Mouse (Mus musculus) MEL (cell line): Measurements from ENCODE around the gene Ctc1. TPM values are rescaled to one million over a fixed set of nuclear protein-coding genes. Genes with fewer than 3 reads are reported as not detected.
A peak's percentile ranks its signal among the peaks of the same experiment; 100 is the strongest.

Experiments
- DNase-seq: peaks from one replicate; pipeline ENCODE4 v3.0.0; 2011; ENCODE audit warnings: low read depth, low spot score
- H3K27ac ChIP-seq: 2 replicates; pipeline ENCODE4 v1.5.1; 2012; ENCODE audit warnings: low read depth, mild to moderate bottlenecking, control low read depth, low read length, moderate library complexity; ENCODE audit not compliant: control insufficient read depth
- H3K27me3 ChIP-seq, 2 experiments: fragments of 150-350 bp in 1 of 2; sonication (generic) in 1 of 2; 2 replicates each; pipeline ENCODE4 v1.6.1; 2012; ENCODE audit warnings: low read length in 2 of 2, mild to moderate bottlenecking in 2 of 2, improper control_type of control experiment in 1 of 2, moderate library complexity in 1 of 2; ENCODE audit not compliant: insufficient read depth in 2 of 2, control insufficient read depth in 1 of 2
- H3K36me3 ChIP-seq, 2 experiments: 2 replicates each; pipeline ENCODE4 v1.6.1; 2012 to 2014; ENCODE audit warnings: low read length in 2 of 2, improper control_type of control experiment in 1 of 2, inconsistent platforms in 1 of 2, mild to moderate bottlenecking in 1 of 2; ENCODE audit not compliant: insufficient read depth in 2 of 2, control insufficient read depth in 1 of 2
- H3K4me1 ChIP-seq, 2 experiments: fragments of 150-350 bp in 1 of 2; sonication (generic) in 1 of 2; 2 replicates each; pipeline ENCODE4 v1.6.1; 2012; ENCODE audit warnings: low read length in 2 of 2, improper control_type of control experiment in 1 of 2, mild to moderate bottlenecking in 1 of 2; ENCODE audit not compliant: insufficient read depth in 2 of 2, control insufficient read depth in 1 of 2
- H3K4me3 ChIP-seq, 2 experiments: fragments of 150-350 bp in 1 of 2; sonication (generic) in 1 of 2; 2 replicates each; pipeline ENCODE4 v1.5.1; 2012; ENCODE audit warnings: low read depth in 2 of 2, low read length in 2 of 2, mild to moderate bottlenecking in 2 of 2, moderate library complexity in 2 of 2, control low read depth in 1 of 2, improper control_type of control experiment in 1 of 2; ENCODE audit not compliant: control insufficient read depth in 1 of 2, insufficient read depth in 1 of 2
- H3K79me2 ChIP-seq: 2 replicates; pipeline ENCODE4 v1.6.1; 2012; ENCODE audit warnings: mild to moderate bottlenecking, low read length, moderate library complexity; ENCODE audit not compliant: control insufficient read depth, poor library complexity, insufficient read depth
- H3K9ac ChIP-seq: 2 replicates; pipeline ENCODE4 v1.6.1; 2012; ENCODE audit warnings: low read depth, mild to moderate bottlenecking, control low read depth, low read length, moderate library complexity; ENCODE audit not compliant: control insufficient read depth, poor library complexity, severe bottlenecking
- H3K9me3 ChIP-seq: fragments of 150-350 bp; sonication (generic); replicated peaks from 2 replicates; pipeline ENCODE4 v1.6.1; 2012; ENCODE audit warnings: mild to moderate bottlenecking, low read length, improper control_type of control experiment, moderate library complexity; ENCODE audit not compliant: insufficient read depth
- BHLHE40 ChIP-seq: IDR thresholded peaks from 2 replicates; pipeline ENCODE4 v1.6.1; 2012; ENCODE audit warnings: low read depth, mild to moderate bottlenecking, inconsistent platforms, low read length, improper control_type of control experiment, borderline replicate concordance
- CHD1 ChIP-seq: IDR thresholded peaks from 2 replicates; pipeline ENCODE4 v1.6.1; 2012; ENCODE audit warnings: low read depth, mild to moderate bottlenecking, inconsistent platforms, low read length, improper control_type of control experiment
- CHD2 ChIP-seq: IDR thresholded peaks from 2 replicates; pipeline ENCODE4 v1.6.1; 2011; ENCODE audit warnings: low read length, improper control_type of control experiment
- CTCF ChIP-seq, 3 experiments: IDR thresholded peaks in 2 of 3; conservative IDR thresholded peaks in 1 of 3; 2 replicates each; pipeline ENCODE4 v1.5.1; 2011 to 2012; ENCODE audit warnings: low read length in 3 of 3, low read depth in 2 of 3, mild to moderate bottlenecking in 2 of 3, improper control_type of control experiment in 1 of 3, inconsistent platforms in 1 of 3, mixed read lengths in 1 of 3, moderate library complexity in 1 of 3; ENCODE audit not compliant: control insufficient read depth in 1 of 3, insufficient read depth in 1 of 3, poor library complexity in 1 of 3, severe bottlenecking in 1 of 3
- E2F4 ChIP-seq: IDR thresholded peaks from 2 replicates; pipeline ENCODE4 v1.6.1; 2011; ENCODE audit warnings: low read depth, low read length, improper control_type of control experiment, borderline replicate concordance
- ELF1 ChIP-seq: IDR thresholded peaks from 2 replicates; pipeline ENCODE4 v1.6.1; 2014; ENCODE audit warnings: low read depth, mild to moderate bottlenecking, inconsistent platforms, low read length, improper control_type of control experiment, moderate library complexity
- EP300 ChIP-seq, 2 experiments: IDR thresholded peaks; 2 replicates each; pipeline ENCODE4 v1.6.1; 2011; ENCODE audit warnings: improper control_type of control experiment in 2 of 2, low read length in 2 of 2, low read depth in 1 of 2, mild to moderate bottlenecking in 1 of 2
- ETS1 ChIP-seq: IDR thresholded peaks from 2 replicates; pipeline ENCODE4 v1.6.1; 2012; ENCODE audit warnings: low read depth, mild to moderate bottlenecking, inconsistent platforms, low read length, improper control_type of control experiment, moderate library complexity
- GABPA ChIP-seq: IDR thresholded peaks from 2 replicates; pipeline ENCODE4 v1.6.1; 2012; ENCODE audit warnings: low read depth, mild to moderate bottlenecking, inconsistent platforms, low read length, improper control_type of control experiment, moderate library complexity
- GATA1 ChIP-seq: IDR thresholded peaks from 2 replicates; pipeline ENCODE4 v1.6.1; 2011; ENCODE audit warnings: low read depth, low read length, improper control_type of control experiment
- HCFC1 ChIP-seq: IDR thresholded peaks from 2 replicates; pipeline ENCODE4 v1.6.1; 2012; ENCODE audit warnings: low read depth, mild to moderate bottlenecking, inconsistent platforms, low read length, improper control_type of control experiment, moderate library complexity
- MAFK ChIP-seq: IDR thresholded peaks from 2 replicates; pipeline ENCODE4 v1.6.1; 2011; ENCODE audit warnings: low read depth, mild to moderate bottlenecking, low read length, improper control_type of control experiment, borderline replicate concordance
- MAX ChIP-seq: IDR thresholded peaks from 2 replicates; pipeline ENCODE4 v1.6.1; 2011; ENCODE audit warnings: low read length, improper control_type of control experiment
- MEF2A ChIP-seq: IDR thresholded peaks from 2 replicates; pipeline ENCODE4 v1.6.1; 2014; ENCODE audit warnings: low read depth, mild to moderate bottlenecking, inconsistent platforms, low read length, improper control_type of control experiment; ENCODE audit not compliant: poor library complexity, insufficient replicate concordance, severe bottlenecking; ENCODE audit errors: extremely low read depth
- MYB ChIP-seq: IDR thresholded peaks from 2 replicates; pipeline ENCODE4 v1.6.1; 2011; ENCODE audit warnings: mild to moderate bottlenecking, low read depth, low read length, improper control_type of control experiment
- NELFE ChIP-seq: IDR thresholded peaks from 2 replicates; pipeline ENCODE4 v1.6.1; 2011; ENCODE audit warnings: low read depth, low read length, improper control_type of control experiment
- NRF1 ChIP-seq: IDR thresholded peaks from 2 replicates; pipeline ENCODE4 v1.6.1; 2014; ENCODE audit warnings: low read depth, mild to moderate bottlenecking, inconsistent platforms, low read length, improper control_type of control experiment, moderate library complexity; ENCODE audit not compliant: poor library complexity, insufficient read depth, severe bottlenecking
- POLR2A ChIP-seq, 2 experiments: IDR thresholded peaks; 2 replicates each; pipeline ENCODE4 v1.6.1; 2011 to 2012; ENCODE audit warnings: low read length in 2 of 2, mild to moderate bottlenecking in 2 of 2, control low read depth in 1 of 2, improper control_type of control experiment in 1 of 2, low read depth in 1 of 2, moderate library complexity in 1 of 2; ENCODE audit not compliant: control insufficient read depth in 1 of 2, insufficient read depth in 1 of 2, poor library complexity in 1 of 2
- POLR2AphosphoS5 ChIP-seq: IDR thresholded peaks from 2 replicates; pipeline ENCODE4 v1.6.1; 2012; ENCODE audit warnings: low read depth, borderline replicate concordance, mild to moderate bottlenecking, inconsistent platforms, low read length, moderate library complexity, mixed read lengths
- RCOR1 ChIP-seq: IDR thresholded peaks from 2 replicates; pipeline ENCODE4 v1.6.1; 2012; ENCODE audit warnings: low read depth, mild to moderate bottlenecking, inconsistent platforms, low read length, improper control_type of control experiment
- SIN3A ChIP-seq: IDR thresholded peaks from 2 replicates; pipeline ENCODE4 v1.6.1; 2012; ENCODE audit warnings: low read length, improper control_type of control experiment, inconsistent platforms
- TCF12 ChIP-seq: IDR thresholded peaks from 2 replicates; pipeline ENCODE4 v1.6.1; 2014; ENCODE audit warnings: low read depth, mild to moderate bottlenecking, inconsistent platforms, low read length, improper control_type of control experiment, moderate library complexity
- USF1 ChIP-seq: IDR thresholded peaks from 2 replicates; pipeline ENCODE4 v1.6.1; 2014; ENCODE audit warnings: low read depth, mild to moderate bottlenecking, inconsistent platforms, low read length, improper control_type of control experiment, moderate library complexity
- ZC3H11A ChIP-seq: IDR thresholded peaks from 2 replicates; pipeline ENCODE4 v1.6.1; 2012; ENCODE audit warnings: low read depth, mild to moderate bottlenecking, inconsistent platforms, low read length, improper control_type of control experiment
- ZNF384 ChIP-seq: IDR thresholded peaks from 2 replicates; pipeline ENCODE4 v1.6.1; 2012; ENCODE audit warnings: low read depth, mild to moderate bottlenecking, inconsistent platforms, low read length, improper control_type of control experiment
- polyA plus RNA-seq, 2 experiments: library from polyadenylated mRNA; stranded (reverse) in 1 of 2; unstranded in 1 of 2; fragments of >175 nt in 1 of 2; fragments of >200 nt in 1 of 2; gene quantifications; 2 replicates each; pipeline versions ENCODE4 v1.2.1 to v1.2.4; 2012; ENCODE audit warnings: low replicate concordance in 2 of 2, low read depth in 1 of 2; ENCODE audit not compliant: insufficient read length in 2 of 2, insufficient read depth in 1 of 2, missing spikeins in 1 of 2
- total RNA-seq: library from RNA; depleted of rRNA; stranded (reverse); fragments of 300-350 nt; gene quantifications from 2 replicates; pipeline ENCODE4 v1.2.3, GENCODE M21; 2012

The Ctc1 gene
- total and polyA plus RNA-seq, 3 experiments, result 16.0 to 59.1 TPM; not detected in 1

DNA sequence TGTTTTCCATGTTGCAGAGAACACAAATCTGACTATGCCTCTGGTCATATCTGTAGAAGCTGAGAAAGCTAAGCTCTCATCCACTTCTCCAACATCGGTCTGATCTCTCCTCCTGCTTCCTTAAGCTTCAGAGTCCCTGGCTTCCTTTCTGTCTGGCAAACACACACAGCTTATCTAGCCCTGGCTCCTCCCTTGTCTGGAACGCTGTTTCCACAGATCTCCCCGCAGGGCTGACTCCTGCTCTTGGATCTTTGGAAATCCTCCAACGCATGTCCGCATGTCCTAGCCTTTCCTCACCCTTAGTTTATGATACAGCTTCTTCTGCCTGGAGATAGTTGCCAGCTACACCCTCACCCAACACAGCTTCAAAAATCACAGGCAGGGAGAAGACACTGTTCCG is 51.9 kb downstream of the Ctc1 start:
- no peaks in the 10 kb centered on the region for H3K9me3 ChIP-seq
- H3K79me2 ChIP-seq, result peaks cover 5% of the 10 kb centered on the region; the same call in 1 of the 2 replicates
- H3K4me3 ChIP-seq, result no peak overlapping the region
- TF ChIP-seq ETS1 (no peak), BHLHE40 (no peak), MAFK (no peak), NRF1 (no peak), GATA1 (no peak), POLR2A (IDR thresholded peaks at IDR 0.05; ENCODE audit: control insufficient read depth in 1 of 2, insufficient read depth in 1 of 2, low read depth in 1 of 2, low read length in 2 of 2, poor library complexity in 1 of 2) (no peak), EP300 (IDR thresholded peaks at IDR 0.05; ENCODE audit: low read depth in 1 of 2, low read length in 2 of 2) (no peak), CHD2 (no peak), RCOR1 (no peak), USF1 (no peak)
- peaks cover 0 to 8% of the 10 kb centered on the region in 2 experiments; a peak in 1 of 4 replicates for H3K4me1 ChIP-seq
- no peak overlapping the region for H3K27ac ChIP-seq
- peaks cover 0 to 2% of the 10 kb centered on the region in 2 experiments; a peak in 1 of 4 replicates for H3K36me3 ChIP-seq
- no peak overlapping the region for H3K9ac ChIP-seq
- H3K27me3 ChIP-seq, result no peaks in the 10 kb centered on the region
- no peak for DNase-seq

DNA sequence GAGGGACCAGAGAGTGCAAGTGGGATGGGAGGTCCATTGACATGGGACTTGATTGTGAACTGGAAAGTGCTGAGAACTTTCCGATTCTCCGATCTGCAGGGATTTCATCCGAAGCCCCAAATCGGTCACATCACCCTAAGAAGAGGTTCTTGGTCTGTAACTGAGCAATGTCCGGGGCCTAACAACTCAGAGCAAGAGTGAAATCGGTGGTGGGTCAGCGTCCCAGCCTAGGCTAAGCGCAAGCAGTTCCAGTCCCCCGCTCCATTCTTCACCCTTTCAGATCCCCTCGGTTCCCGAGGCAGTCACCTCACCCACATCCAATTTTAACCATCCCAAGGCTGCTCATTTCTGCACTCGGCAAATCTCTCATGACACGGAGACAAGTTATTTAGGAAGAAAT is 54.4 kb downstream of the Ctc1 start:
- H3K4me1 ChIP-seq, result peaks cover 0 to 2% of the 10 kb centered on the region in 2 experiments; a peak in 1 of 4 replicates
- H3K79me2 ChIP-seq, result peaks cover 5% of the 10 kb centered on the region; the same call in 1 of the 2 replicates
- H3K4me3 ChIP-seq, result peak overlapping the region; percentile 70 to 75
- DNase-seq, result no peak
- H3K27ac ChIP-seq, result peak overlapping the region; percentile 68
- peak; percentile 73; the same call in 1 of the 2 replicates for TF ChIP-seq CHD1
- no peak for TF ChIP-seq HCFC1
- H3K9ac ChIP-seq, result peak overlapping the region; percentile 79
- H3K9me3 ChIP-seq, result no peaks in the 10 kb centered on the region
- peaks cover 0 to 2% of the 10 kb centered on the region in 2 experiments; a peak in 1 of 4 replicates for H3K36me3 ChIP-seq
- no peaks in the 10 kb centered on the region for H3K27me3 ChIP-seq

DNA sequence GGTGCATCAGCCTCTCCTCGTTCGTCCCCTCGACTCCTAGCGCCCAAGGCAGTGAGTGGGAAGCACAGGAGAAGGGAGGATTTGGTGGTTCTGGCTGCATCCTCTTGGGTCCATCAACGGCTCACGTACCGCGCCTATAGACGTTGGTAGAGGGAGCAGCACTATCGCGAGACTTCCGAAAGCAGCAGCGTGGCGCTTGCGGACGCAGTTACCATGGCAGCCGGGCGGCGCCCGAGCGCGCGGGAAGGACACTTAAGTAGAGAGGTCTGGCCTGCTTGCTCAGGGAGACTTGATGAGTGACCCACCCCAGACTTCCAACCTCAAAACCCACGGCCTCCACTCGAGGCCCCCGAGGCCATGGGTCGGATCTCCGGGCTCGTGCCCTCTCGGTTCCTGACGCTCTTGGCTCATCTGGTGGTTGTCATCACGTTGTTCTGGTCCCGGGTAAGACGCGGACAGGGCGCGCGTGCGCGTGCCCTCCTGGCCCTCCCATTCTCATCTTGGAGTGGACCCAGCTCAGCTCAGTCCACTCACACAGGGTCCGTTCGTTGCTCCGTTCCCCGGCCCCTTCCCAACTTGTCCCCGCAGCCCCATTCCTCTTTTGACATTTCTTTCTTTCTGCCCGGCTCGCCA is 55.0 kb downstream of the Ctc1 start, which contains the start of gene Tmem107:
Gene Tmem107, plus strand, starts transcription at position 217 of the 633 bp plus-strand sequence.
- Histone ChIP-seq H3K27me3 (no peaks in the 10 kb centered on the region), H3K9me3 (no peaks in the 10 kb centered on the region), H3K4me1 (peaks cover 0 to 2% of the 10 kb centered on the region in 2 experiments; a peak in 1 of 4 replicates), H3K27ac (peak within 1 kb of the TSS; percentile 68), H3K9ac (peak within 1 kb of the TSS; percentile 79), H3K4me3 (peak within 1 kb of the TSS; percentile 70 to 75), H3K36me3 (peaks cover 0 to 2% of the 10 kb centered on the region in 2 experiments; a peak in 1 of 4 replicates), H3K79me2 (peaks cover 5% of the 10 kb centered on the region; the same call in 1 of the 2 replicates)
- DNase-seq, result peak; percentile 99
- TF ChIP-seq SIN3A, result peak; percentile 98
- TF ChIP-seq ZC3H11A, result no peak
- TF ChIP-seq ETS1, result peak; percentile 26; the same call in 1 of the 2 replicates
- TF ChIP-seq NELFE, result peak; percentile 81
- no peak for TF ChIP-seq ZNF384
- no peak for TF ChIP-seq GABPA
- no peak for TF ChIP-seq POLR2AphosphoS5
- no peak for TF ChIP-seq MAFK
- peak; percentile 89 for TF ChIP-seq MAX
- no peak for TF ChIP-seq MYB
- no peak; the same call in 1 of the 2 replicates for TF ChIP-seq TCF12
- TF ChIP-seq ELF1, result 0 out of 2 replicates have a peak, but pooled peaks have one; percentile 30
- TF ChIP-seq MEF2A, result no peak
- TF ChIP-seq BHLHE40, result no peak
- peak; percentile 94 for TF ChIP-seq E2F4
- TF ChIP-seq CTCF (IDR thresholded peaks at IDR 0.05 in 2 of 3, conservative IDR thresholded peaks at IDR 0.05 in 1 of 3; ENCODE audit: control insufficient read depth in 1 of 3, insufficient read depth in 1 of 3, low read depth in 2 of 3, low read length in 3 of 3, poor library complexity in 1 of 3, severe bottlenecking in 1 of 3), result no peak
